Mouse (Mus musculus) kidney, embryonic 14.5 days (tissue): ENCODE data around the gene Akap6. TPM values are rescaled to one million over a fixed set of nuclear protein-coding genes. Genes with fewer than 3 reads are reported as not detected.

Source experiments
- ATAC-seq: fragments of 200-750 bp; cut with Nextera tagmentation; 2 replicates; pipeline ENCODE4 v1.8.0; 2017; ENCODE audit warnings: moderate number of reproducible peaks, mild to moderate bottlenecking, moderate TSS enrichment, moderate library complexity; ENCODE audit not compliant: low FRiP score, low TSS enrichment
- H3K27ac ChIP-seq: fragments of 300-500 bp; sonication (generic); 2 replicates; pipeline ENCODE4 v1.5.1; 2014; ENCODE audit warnings: low read depth, mild to moderate bottlenecking, low read length, moderate library complexity, mixed read lengths
- H3K27me3 ChIP-seq: fragments of 300-500 bp; sonication (generic); 2 replicates; pipeline ENCODE4 v1.6.1; 2014; ENCODE audit warnings: mild to moderate bottlenecking, low read length; ENCODE audit not compliant: control insufficient read depth, insufficient read depth
- H3K36me3 ChIP-seq: fragments of 300-500 bp; sonication (generic); 2 replicates; pipeline ENCODE4 v1.6.1; 2014; ENCODE audit warnings: low read length, mixed read lengths; ENCODE audit not compliant: control insufficient read depth, insufficient read depth
- H3K4me1 ChIP-seq: fragments of 300-500 bp; sonication (generic); 2 replicates; pipeline ENCODE4 v1.6.1; 2014; ENCODE audit warnings: low read length, mixed read lengths; ENCODE audit not compliant: control insufficient read depth, insufficient read depth
- H3K4me2 ChIP-seq: fragments of 300-500 bp; sonication (generic); replicated peaks from 2 replicates; pipeline ENCODE4 v1.6.1; 2014; ENCODE audit warnings: low read depth, mild to moderate bottlenecking, low read length
- H3K4me3 ChIP-seq: fragments of 300-500 bp; sonication (generic); 2 replicates; pipeline ENCODE4 v1.5.1; 2014; ENCODE audit warnings: mild to moderate bottlenecking, low read length
- H3K9ac ChIP-seq: fragments of 300-500 bp; sonication (generic); 2 replicates; pipeline ENCODE4 v1.6.1; 2014; ENCODE audit warnings: low read depth, mild to moderate bottlenecking, low read length, moderate library complexity
- H3K9me3 ChIP-seq: fragments of 300-500 bp; sonication (generic); 2 replicates; pipeline ENCODE4 v1.6.1; 2016; ENCODE audit warnings: low read length; ENCODE audit not compliant: control insufficient read depth
- WGBS: fragments of 180-500 bp; shearing (Covaris S2); extraction: QIAGEN DNeasy Blood & Tissue Kit; methylation state at CpG from one replicate; pipeline ENCODE4 v1.1.7; 2014; 5-methylcytosine and 5-hydroxymethylcytosine counted together
- polyA plus RNA-seq: library from polyadenylated mRNA; unstranded; fragments of >200 nt; fragmentation: Nextera tagmentation; extraction: Ambion mirVana; gene quantifications from 2 replicates; pipeline ENCODE4 v1.2.1, GENCODE M21; 2014

The Akap6 gene
- polyA plus RNA-seq, 1 experiment from 2014 or later = 0.18 TPM

GRCm38 (mm10) chr12:52831782-52832181, 132.6 kb downstream of the Akap6 start:
- Histone ChIP-seq H3K27me3 (no peaks in the 10 kb centered on the region), H3K4me1 (peaks cover 10% of the 10 kb centered on the region; the same call in 1 of the 2 replicates), H3K9me3 (no peaks in the 10 kb centered on the region), H3K4me3 (no peak overlapping the region), H3K36me3 (no peaks in the 10 kb centered on the region), H3K4me2 (no peak overlapping the region), H3K9ac (no peak overlapping the region), H3K27ac (no peak overlapping the region)
- WGBS = 66% methylated on average over 9 of the region's 9 CpGs
- no peak for ATAC-seq

- H3K4me3 ChIP-seq = no peak overlapping the region
- WGBS = 8% methylated on average over 4 of the region's 4 CpGs
- H3K9ac ChIP-seq = no peak overlapping the region
- peaks cover 10% of the 10 kb centered on the region; the same call in 1 of the 2 replicates for H3K4me1 ChIP-seq
- no peak for ATAC-seq
- H3K36me3 ChIP-seq = no peaks in the 10 kb centered on the region
- H3K27me3 ChIP-seq = no peaks in the 10 kb centered on the region
- no peaks in the 10 kb centered on the region for H3K9me3 ChIP-seq
- no peak overlapping the region for H3K27ac ChIP-seq
- no peak overlapping the region for H3K4me2 ChIP-seq
Measured at GRCm38 (mm10) chr12:52832230-52832629, 133.0 kb downstream of the Akap6 start.

GRCm38 (mm10) chr12:52833141-52833540, 134.0 kb downstream of the Akap6 start:
- no peak for ATAC-seq
- 68% methylated on average over 6 of the region's 6 CpGs for WGBS

GRCm38 (mm10) chr12:52834074-52834473, 134.9 kb downstream of the Akap6 start:
- Histone ChIP-seq H3K36me3 (no peaks in the 10 kb centered on the region), H3K27ac (no peak overlapping the region), H3K4me2 (no peak overlapping the region), H3K9ac (no peak overlapping the region), H3K4me1 (peaks cover 10% of the 10 kb centered on the region; the same call in 1 of the 2 replicates), H3K4me3 (no peak overlapping the region), H3K9me3 (no peaks in the 10 kb centered on the region), H3K27me3 (no peaks in the 10 kb centered on the region)
- WGBS = 36% methylated on average over 10 of the region's 10 CpGs
- ATAC-seq = no peak

More at GRCm38 (mm10) chr12:52833141-52833540, 134.0 kb downstream of the Akap6 start:
- Histone ChIP-seq H3K27me3 (no peaks in the 10 kb centered on the region), H3K27ac (no peak overlapping the region), H3K9ac (no peak overlapping the region), H3K9me3 (no peaks in the 10 kb centered on the region), H3K36me3 (no peaks in the 10 kb centered on the region), H3K4me1 (peaks cover 10% of the 10 kb centered on the region; the same call in 1 of the 2 replicates), H3K4me3 (no peak overlapping the region), H3K4me2 (no peak overlapping the region)

GRCm38 (mm10) chr12:52834781-52835279, 135.6 kb downstream of the Akap6 start:
- 57% methylated on average over 6 of the region's 6 CpGs for WGBS
- no peaks in the 10 kb centered on the region for H3K36me3 ChIP-seq
- H3K4me2 ChIP-seq = no peak overlapping the region
- peaks cover 10% of the 10 kb centered on the region; the same call in 1 of the 2 replicates for H3K4me1 ChIP-seq
- no peaks in the 10 kb centered on the region for H3K27me3 ChIP-seq
- H3K27ac ChIP-seq = no peak overlapping the region
- H3K4me3 ChIP-seq = no peak overlapping the region
- H3K9ac ChIP-seq = no peak overlapping the region
- H3K9me3 ChIP-seq = no peaks in the 10 kb centered on the region
- no peak for ATAC-seq

GRCm38 (mm10) chr12:52835291-52835742, 136.1 kb downstream of the Akap6 start:
- Histone ChIP-seq H3K4me1 (peaks cover 10% of the 10 kb centered on the region; the same call in 1 of the 2 replicates), H3K36me3 (no peaks in the 10 kb centered on the region), H3K9me3 (no peaks in the 10 kb centered on the region), H3K27me3 (no peaks in the 10 kb centered on the region), H3K4me2 (no peak overlapping the region), H3K4me3 (no peak overlapping the region), H3K27ac (no peak overlapping the region), H3K9ac (no peak overlapping the region)
- 29% methylated on average over 6 of the region's 6 CpGs for WGBS
- ATAC-seq = peak; percentile 35; the same call in 1 of the 2 replicates

GRCm38 (mm10) chr12:52835914-52836546, 136.8 kb downstream of the Akap6 start:
- no peak for ATAC-seq
- Histone ChIP-seq H3K4me1 (peaks cover 10% of the 10 kb centered on the region; the same call in 1 of the 2 replicates), H3K9me3 (no peaks in the 10 kb centered on the region), H3K4me3 (no peak overlapping the region), H3K36me3 (no peaks in the 10 kb centered on the region), H3K27ac (peak overlapping the region; percentile 2; the same call in 1 of the 2 replicates), H3K9ac (no peak overlapping the region), H3K27me3 (no peaks in the 10 kb centered on the region), H3K4me2 (no peak overlapping the region)
- 66% methylated on average over 12 of the region's 12 CpGs for WGBS

- no peak overlapping the region for H3K4me3 ChIP-seq
- H3K36me3 ChIP-seq = no peaks in the 10 kb centered on the region
- 81% methylated on average over 1 of the region's 1 CpGs for WGBS
- no peak overlapping the region for H3K4me2 ChIP-seq
- H3K4me1 ChIP-seq = 0 out of 2 replicates have a peak, but pooled peaks cover 5% of the 10 kb centered on the region
- ATAC-seq = no peak
- H3K27ac ChIP-seq = no peak overlapping the region
- H3K9ac ChIP-seq = no peak overlapping the region
- no peaks in the 10 kb centered on the region for H3K9me3 ChIP-seq
- no peaks in the 10 kb centered on the region for H3K27me3 ChIP-seq
Measured at GRCm38 (mm10) chr12:52845982-52846381, 146.8 kb downstream of the Akap6 start.

GRCm38 (mm10) chr12:52847020-52847419, 147.8 kb downstream of the Akap6 start:
- ATAC-seq = no peak
- H3K4me3 ChIP-seq = no peak overlapping the region
- WGBS = 75% methylated on average over 4 of the region's 4 CpGs
- H3K36me3 ChIP-seq = no peaks in the 10 kb centered on the region
- H3K9me3 ChIP-seq = no peaks in the 10 kb centered on the region
- H3K27me3 ChIP-seq = no peaks in the 10 kb centered on the region
- no peak overlapping the region for H3K27ac ChIP-seq
- H3K9ac ChIP-seq = no peak overlapping the region
- H3K4me1 ChIP-seq = 0 out of 2 replicates have a peak, but pooled peaks cover 5% of the 10 kb centered on the region
- no peak overlapping the region for H3K4me2 ChIP-seq
